Mouse (Mus musculus) hematopoietic stem cell, adult 5-6 weeks (primary cell): ENCODE results near the gene Sephs2. TPM values are rescaled to one million over a fixed set of nuclear protein-coding genes. Genes with fewer than 3 reads are reported as not detected.
"Not testable (repeated sequence)": the region's sequence is repeated elsewhere in the genome, so short reads cannot be mapped to it uniquely, and the experiment has no call there.

Experiments used
- ATAC-seq, 2 experiments: fragments of 125-278 bp in 1 of 2; replicated peaks in 1 of 2; 2 replicates each; pipeline ENCODE4 v1.8.0; 2016 to 2017; ENCODE audit warnings: inconsistent platforms in 2 of 2, mild to moderate bottlenecking in 2 of 2, moderate number of reproducible peaks in 2 of 2, low read depth in 1 of 2, moderate TSS enrichment in 1 of 2; ENCODE audit not compliant: low FRiP score in 2 of 2, poor library complexity in 2 of 2, severe bottlenecking in 2 of 2, insufficient read depth in 1 of 2, low TSS enrichment in 1 of 2
- total RNA-seq: library from RNA; stranded (forward); fragments of 172-1452, 232-1000 nt; gene quantifications from 2 replicates; pipeline ENCODE4 v1.2.3, GENCODE M21; 2017

The Sephs2 gene
- total RNA-seq, 1 experiment from 2014 or later: 79.8 TPM

- ATAC-seq: no peak
Observed at GRCm38 (mm10) chr7:127252414-127252813, 21.4 kb downstream of the Sephs2 start.

- ATAC-seq: not testable (repeated sequence)
Observed at GRCm38 (mm10) chr7:127250511-127250910, 23.3 kb downstream of the Sephs2 start.

- ATAC-seq: no peak; a peak in 1 of 4 replicates
Observed at GRCm38 (mm10) chr7:127244658-127245510, 29.0 kb downstream of the Sephs2 start.

GRCm38 (mm10) chr7:127243870-127244657, 29.8 kb downstream of the Sephs2 start, which contains the start of gene Zfp771:
Gene Zfp771 (plus strand): TSS chr7:127244274.
- peak; percentile 94 for ATAC-seq

GRCm38 (mm10) chr7:127243361-127243867, 30.4 kb downstream of the Sephs2 start:
- no peak for ATAC-seq

GRCm38 (mm10) chr7:127234777-127235176, 39.1 kb downstream of the Sephs2 start:
- ATAC-seq: no peak

- ATAC-seq: no peak
Observed at GRCm38 (mm10) chr7:127233765-127234164, 40.1 kb downstream of the Sephs2 start.

- 0 out of 4 replicates have a peak, but pooled peaks of 1 of the 2 experiments have one; percentile 2 for ATAC-seq
Observed at GRCm38 (mm10) chr7:127233368-127233749, 40.5 kb downstream of the Sephs2 start.

- ATAC-seq: peak; percentile 55 to 74
Observed at GRCm38 (mm10) chr7:127232622-127233367, 41.1 kb downstream of the Sephs2 start, which contains the start of the genes Zfp553 and Sept1. Gene Zfp553 (plus strand): TSS chr7:127233061. Gene Sept1 (minus strand): TSS chr7:127233130.

- no peak for ATAC-seq
Observed at GRCm38 (mm10) chr7:127231826-127232621, 41.8 kb downstream of the Sephs2 start.

- ATAC-seq: no peak
Observed at GRCm38 (mm10) chr7:127231376-127231775, 42.5 kb downstream of the Sephs2 start.

GRCm38 (mm10) chr7:127228615-127229303, 45.1 kb downstream of the Sephs2 start:
- ATAC-seq: peak; percentile 77 to 79

GRCm38 (mm10) chr7:127225147-127225995, 48.5 kb downstream of the Sephs2 start:
- ATAC-seq: no peak

GRCm38 (mm10) chr7:127224616-127225015, 49.2 kb downstream of the Sephs2 start:
- ATAC-seq: no peak
